Mouse (Mus musculus) spleen, adult 18-20 months (tissue): Measurements from ENCODE around the gene Gtse1.
"Not testable (repeated sequence)": the region's sequence is repeated elsewhere in the genome, so short reads cannot be mapped to it uniquely, and the experiment has no call there.

Experiments
- DNase-seq, 2 experiments: peaks; one replicate each; pipeline ENCODE4 v3.0.0; 2022; ENCODE audit warnings: mixed read lengths in 2 of 2

Gene Gtse1

GRCm38 (mm10) chr15:85859490-85860031, at the start of gene Gtse1:
TSS of gene Gtse1 (plus strand) at chr15:85859745.
- DNase-seq, result peak; percentile 80

- DNase-seq, result no peak
Observed at GRCm38 (mm10) chr15:85810462-85810805, 49.1 kb upstream of the Gtse1 start.

- no peak for DNase-seq
Observed at GRCm38 (mm10) chr15:85810806-85811521, 48.6 kb upstream of the Gtse1 start.

- peak; percentile 98 to 99 for DNase-seq
Observed at GRCm38 (mm10) chr15:85811535-85812277, 47.8 kb upstream of the Gtse1 start, which contains the start of gene Cdpf1. TSS of gene Cdpf1 (minus strand) at chr15:85811697.

- no peak for DNase-seq
Observed at GRCm38 (mm10) chr15:85813428-85813827, 46.1 kb upstream of the Gtse1 start.

GRCm38 (mm10) chr15:85821203-85822010, 38.1 kb upstream of the Gtse1 start, which contains the start of gene Pkdrej:
TSS of gene Pkdrej (minus strand) at chr15:85821734.
- no peak for DNase-seq

- DNase-seq, result no peak
Observed at GRCm38 (mm10) chr15:85822011-85822359, 37.6 kb upstream of the Gtse1 start.

- DNase-seq, result no peak
Observed at GRCm38 (mm10) chr15:85826676-85827075, 32.9 kb upstream of the Gtse1 start.

GRCm38 (mm10) chr15:85828071-85828470, 31.5 kb upstream of the Gtse1 start:
- DNase-seq, result no peak

- DNase-seq, result no peak
Observed at GRCm38 (mm10) chr15:85829470-85829869, 30.1 kb upstream of the Gtse1 start.

GRCm38 (mm10) chr15:85831954-85832590, 27.5 kb upstream of the Gtse1 start, which contains the start of gene Ttc38:
TSS of gene Ttc38 (plus strand) at chr15:85832306.
- DNase-seq, result peak; percentile 83 to 85

- DNase-seq, result no peak
Observed at GRCm38 (mm10) chr15:85832599-85832998, 26.9 kb upstream of the Gtse1 start.

GRCm38 (mm10) chr15:85835335-85835734, 24.2 kb upstream of the Gtse1 start:
- no peak for DNase-seq

GRCm38 (mm10) chr15:85836887-85837286, 22.7 kb upstream of the Gtse1 start:
- no peak for DNase-seq

GRCm38 (mm10) chr15:85840983-85841382, 18.6 kb upstream of the Gtse1 start:
- DNase-seq, result peak in 1 of 2 experiments; percentile 18

- DNase-seq, result no peak
Observed at GRCm38 (mm10) chr15:85841796-85842360, 17.7 kb upstream of the Gtse1 start.

GRCm38 (mm10) chr15:85845071-85845470, 14.5 kb upstream of the Gtse1 start:
- DNase-seq, result no peak

- no peak for DNase-seq
Observed at GRCm38 (mm10) chr15:85851656-85852392, 7.7 kb upstream of the Gtse1 start.

GRCm38 (mm10) chr15:85858980-85859489, 510 bp upstream of the Gtse1 start:
- DNase-seq, result no peak

GRCm38 (mm10) chr15:85865913-85866312, 6.4 kb downstream of the Gtse1 start:
- not testable (repeated sequence) for DNase-seq

GRCm38 (mm10) chr15:85867696-85868095, 8.2 kb downstream of the Gtse1 start:
- peak; percentile 30 to 56 for DNase-seq
